Mouse (Mus musculus) embryonic facial prominence, embryonic 12.5 days (tissue): ENCODE data around the gene Smim5. TPM values are rescaled to one million over a fixed set of nuclear protein-coding genes. Genes with fewer than 3 reads are reported as not detected.

ENCODE experiments used
- ATAC-seq: fragments of 200-750 bp; cut with Nextera tagmentation; 2 replicates; pipeline ENCODE4 v1.8.0; 2017; ENCODE audit not compliant: insufficient number of reproducible peaks, insufficient read depth, low FRiP score, low TSS enrichment
- H3K27ac ChIP-seq: fragments of 300-500 bp; sonication (generic); 2 replicates; pipeline ENCODE4 v1.5.1; 2016; ENCODE audit warnings: mild to moderate bottlenecking
- H3K27me3 ChIP-seq: fragments of 300-500 bp; sonication (generic); 2 replicates; pipeline ENCODE4 v1.6.1; 2016; ENCODE audit warnings: mild to moderate bottlenecking, moderate library complexity
- H3K36me3 ChIP-seq: fragments of 300-500 bp; sonication (generic); 2 replicates; pipeline ENCODE4 v1.6.1; 2016; ENCODE audit warnings: mild to moderate bottlenecking
- H3K4me1 ChIP-seq: fragments of 300-500 bp; sonication (generic); 2 replicates; pipeline ENCODE4 v1.6.1; 2016
- H3K4me2 ChIP-seq: fragments of 300-500 bp; sonication (generic); replicated peaks from 2 replicates; pipeline ENCODE4 v1.6.1; 2016; ENCODE audit warnings: mild to moderate bottlenecking, moderate library complexity
- H3K4me3 ChIP-seq: fragments of 300-500 bp; sonication (generic); 2 replicates; pipeline ENCODE4 v1.5.1; 2016; ENCODE audit warnings: mild to moderate bottlenecking
- H3K9ac ChIP-seq: fragments of 300-500 bp; sonication (generic); 2 replicates; pipeline ENCODE4 v1.6.1; 2016; ENCODE audit warnings: mild to moderate bottlenecking, moderate library complexity
- H3K9me3 ChIP-seq: fragments of 300-500 bp; sonication (generic); 2 replicates; pipeline ENCODE4 v1.6.1; 2016; ENCODE audit warnings: mild to moderate bottlenecking, moderate library complexity
- WGBS: fragments of 180-500 bp; shearing (Covaris S2); methylation state at CpG from one replicate; pipeline ENCODE4 v1.1.7; 2016; 5-methylcytosine and 5-hydroxymethylcytosine counted together
- polyA plus RNA-seq: library from polyadenylated mRNA; unstranded; fragments of >200 nt; fragmentation: Nextera tagmentation; extraction: Ambion mirVana; gene quantifications from 2 replicates; pipeline ENCODE4 v1.2.1, GENCODE M21; 2016

Smim5 gene
- polyA plus RNA-seq, 1 experiment from 2014 or later: 1.8 TPM

DNA sequence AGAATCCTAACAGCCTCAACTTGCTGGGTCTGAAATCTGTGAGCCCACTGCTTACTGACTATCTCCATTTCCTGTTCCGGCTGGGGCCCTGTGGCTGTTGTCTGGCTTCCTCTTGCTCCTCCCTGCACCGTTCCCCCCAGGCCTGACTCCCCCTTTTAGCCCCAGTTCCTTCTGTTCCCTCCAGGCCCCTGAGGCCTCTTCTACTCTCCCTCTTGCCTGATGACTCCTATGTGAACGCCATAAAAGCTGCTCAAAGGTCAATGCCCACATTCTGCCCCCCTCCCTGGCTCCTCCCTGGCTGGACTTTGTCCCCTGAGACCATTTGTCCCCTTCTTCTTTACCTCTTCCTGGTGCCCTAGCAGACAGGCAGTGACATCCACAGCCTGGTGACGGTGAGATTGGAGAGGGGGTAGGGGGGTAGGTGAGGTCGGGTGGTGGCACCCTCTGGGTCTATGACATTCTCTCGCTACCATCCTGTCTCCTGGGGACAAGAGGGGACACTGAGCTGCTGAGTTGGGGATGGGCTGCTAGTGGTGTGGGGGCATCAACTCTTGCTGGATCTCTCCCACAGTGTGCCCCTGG, 22.5 kb upstream of the Smim5 start:
- 59% methylated on average over 6 of the region's 6 CpGs for WGBS
- H3K27ac ChIP-seq: no peak overlapping the region
- H3K4me1 ChIP-seq: no peaks in the 10 kb centered on the region

DNA sequence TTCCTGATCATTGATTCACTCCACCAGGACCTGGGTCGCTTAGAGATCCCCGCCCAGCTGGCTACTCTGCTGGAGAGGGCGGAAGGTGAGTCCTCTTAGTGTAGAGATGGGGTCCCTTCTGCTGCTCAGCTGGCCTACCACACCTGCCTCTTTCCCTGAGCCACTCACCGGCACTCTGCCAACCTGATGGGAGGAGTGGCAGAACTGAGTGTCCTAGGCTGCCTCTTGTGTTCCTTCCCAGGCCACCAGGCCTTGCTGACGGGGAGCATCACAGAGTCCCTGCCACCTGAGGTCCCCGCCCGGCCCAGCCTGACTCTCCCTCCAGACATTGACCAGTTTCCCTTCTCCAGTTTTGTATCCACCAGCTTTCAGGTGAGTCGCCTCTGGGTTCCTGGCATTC, 21.7 kb upstream of the Smim5 start:
- Histone ChIP-seq H3K27me3 (peaks cover 7% of the 10 kb centered on the region), H3K9ac (no peak overlapping the region), H3K27ac (no peak overlapping the region), H3K9me3 (no peaks in the 10 kb centered on the region), H3K36me3 (no peaks in the 10 kb centered on the region), H3K4me1 (no peaks in the 10 kb centered on the region), H3K4me2 (no peak overlapping the region), H3K4me3 (no peak overlapping the region)
- 76% methylated on average over 8 of the region's 8 CpGs for WGBS
- no peak for ATAC-seq

More for the DNA sequence above, 22.5 kb upstream of the Smim5 start:
- no peak overlapping the region for H3K4me3 ChIP-seq
- ATAC-seq: no peak
- H3K36me3 ChIP-seq: no peaks in the 10 kb centered on the region
- H3K9ac ChIP-seq: no peak overlapping the region; the same call in 1 of the 2 replicates
- H3K27me3 ChIP-seq: no peaks in the 10 kb centered on the region
- no peaks in the 10 kb centered on the region for H3K9me3 ChIP-seq
- H3K4me2 ChIP-seq: no peak overlapping the region

DNA sequence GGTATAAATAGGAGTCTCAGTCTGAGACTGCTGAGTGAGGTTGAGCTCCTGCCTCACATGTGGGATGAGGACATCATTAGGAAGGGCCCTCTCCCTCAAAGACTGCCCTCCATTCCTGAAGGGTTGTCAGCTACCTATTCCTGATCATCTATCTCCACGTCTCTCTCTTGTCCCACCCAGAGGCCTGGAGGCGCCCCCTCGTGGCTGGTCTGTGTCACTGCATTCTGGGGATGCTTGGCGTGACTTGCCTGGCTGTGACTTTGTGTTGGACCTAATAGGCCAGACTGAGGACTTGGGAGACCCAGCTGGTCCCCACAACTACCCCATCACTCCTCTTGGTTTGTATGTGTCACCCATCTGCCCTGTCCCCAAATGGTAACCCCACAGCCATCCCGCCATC, 18.8 kb upstream of the Smim5 start:
- Histone ChIP-seq H3K36me3 (no peaks in the 10 kb centered on the region), H3K9me3 (no peaks in the 10 kb centered on the region), H3K4me2 (no peak overlapping the region), H3K27me3 (peaks cover 22% of the 10 kb centered on the region), H3K27ac (no peak overlapping the region), H3K4me1 (no peaks in the 10 kb centered on the region), H3K9ac (no peak overlapping the region), H3K4me3 (no peak overlapping the region)
- ATAC-seq: no peak
- 23% methylated on average over 5 of the region's 5 CpGs for WGBS

DNA sequence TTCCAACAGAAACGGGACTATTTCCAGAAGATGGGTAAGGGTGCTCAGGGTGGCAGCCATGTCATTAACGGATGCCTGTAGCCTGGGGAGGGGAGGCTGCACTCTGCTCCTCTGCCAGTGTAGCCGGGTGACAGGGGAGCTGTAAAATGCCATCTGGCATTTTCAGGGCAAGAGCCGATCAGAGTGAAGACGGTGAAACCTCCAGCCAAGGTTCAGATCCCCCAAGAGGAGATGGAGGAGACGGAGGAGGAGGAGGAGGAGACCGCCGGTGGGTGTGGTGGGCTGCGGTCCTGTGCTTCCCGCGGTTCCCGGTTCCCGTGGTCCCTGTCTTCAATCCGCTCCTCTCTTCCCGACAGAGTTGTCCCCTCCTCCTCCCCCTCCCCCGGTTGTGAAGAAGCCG, 16.5 kb upstream of the Smim5 start:
- Histone ChIP-seq H3K4me1 (no peaks in the 10 kb centered on the region), H3K4me3 (no peak overlapping the region), H3K36me3 (no peaks in the 10 kb centered on the region), H3K9ac (no peak overlapping the region; the same call in 1 of the 2 replicates), H3K4me2 (no peak overlapping the region), H3K27ac (no peak overlapping the region), H3K27me3 (peaks cover 22% of the 10 kb centered on the region), H3K9me3 (no peaks in the 10 kb centered on the region)
- WGBS: 32% methylated on average over 15 of the region's 17 CpGs
- no peak for ATAC-seq

- 87% methylated on average over 3 of the region's 3 CpGs for WGBS
- Histone ChIP-seq H3K4me3 (no peak overlapping the region), H3K9ac (no peak overlapping the region), H3K36me3 (no peaks in the 10 kb centered on the region), H3K4me2 (no peak overlapping the region), H3K9me3 (no peaks in the 10 kb centered on the region), H3K4me1 (no peaks in the 10 kb centered on the region), H3K27ac (no peak overlapping the region), H3K27me3 (peaks cover 22% of the 10 kb centered on the region)
- no peak for ATAC-seq
These were observed 15.4 kb upstream of the Smim5 start for GRCm38 (mm10) chr11:115884361-115884760.

- H3K4me3 ChIP-seq: no peak overlapping the region
- H3K27ac ChIP-seq: no peak overlapping the region
- H3K9ac ChIP-seq: no peak overlapping the region
- H3K9me3 ChIP-seq: no peaks in the 10 kb centered on the region
- WGBS: 73% methylated on average over 11 of the region's 11 CpGs
- no peaks in the 10 kb centered on the region for H3K36me3 ChIP-seq
- no peak overlapping the region for H3K4me2 ChIP-seq
- ATAC-seq: no peak
- no peaks in the 10 kb centered on the region for H3K4me1 ChIP-seq
- H3K27me3 ChIP-seq: peaks cover 22% of the 10 kb centered on the region
These were observed 14.5 kb upstream of the Smim5 start for GRCm38 (mm10) chr11:115885281-115885680.

- H3K9me3 ChIP-seq: no peaks in the 10 kb centered on the region
- no peaks in the 10 kb centered on the region for H3K4me1 ChIP-seq
- H3K4me2 ChIP-seq: no peak overlapping the region
- no peak overlapping the region for H3K4me3 ChIP-seq
- WGBS: 88% methylated on average over 11 of the region's 11 CpGs
- no peak overlapping the region for H3K9ac ChIP-seq
- ATAC-seq: no peak
- H3K36me3 ChIP-seq: no peaks in the 10 kb centered on the region
- peaks cover 22% of the 10 kb centered on the region for H3K27me3 ChIP-seq
- no peak overlapping the region for H3K27ac ChIP-seq
These were observed 13.3 kb upstream of the Smim5 start for GRCm38 (mm10) chr11:115886446-115886845.

GRCm38 (mm10) chr11:115888020-115888419, 11.7 kb upstream of the Smim5 start:
- Histone ChIP-seq H3K4me2 (no peak overlapping the region), H3K9me3 (no peaks in the 10 kb centered on the region), H3K9ac (no peak overlapping the region; the same call in 1 of the 2 replicates), H3K4me3 (no peak overlapping the region), H3K36me3 (peaks cover 4% of the 10 kb centered on the region), H3K27me3 (peaks cover 15% of the 10 kb centered on the region), H3K27ac (no peak overlapping the region), H3K4me1 (no peaks in the 10 kb centered on the region)
- WGBS: 89% methylated on average over 5 of the region's 5 CpGs
- no peak for ATAC-seq

DNA sequence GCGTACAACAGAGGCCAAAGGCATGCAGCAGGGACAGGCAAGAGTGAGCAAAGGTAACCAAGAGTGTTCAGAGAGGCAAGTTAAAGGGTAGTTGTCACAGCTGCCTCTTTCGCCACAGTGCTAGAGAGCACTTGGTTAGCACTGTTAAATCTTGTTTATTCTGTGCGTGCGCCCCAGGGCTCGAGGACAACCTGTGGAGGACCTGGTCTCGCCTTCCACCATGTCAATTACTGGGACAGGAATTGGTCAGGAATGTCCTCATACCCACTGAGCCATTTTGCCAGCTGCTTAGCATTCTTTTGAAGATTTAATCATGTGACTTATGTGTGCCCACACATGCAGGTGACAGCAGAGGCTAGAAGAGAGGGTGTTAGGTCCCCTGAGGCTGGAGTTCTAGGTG, 10.6 kb upstream of the Smim5 start:
- H3K27ac ChIP-seq: no peak overlapping the region

GRCm38 (mm10) chr11:115892213-115892612, 7.6 kb upstream of the Smim5 start:
- Histone ChIP-seq H3K36me3 (peaks cover 37% of the 10 kb centered on the region), H3K4me3 (no peak overlapping the region), H3K9ac (no peak overlapping the region), H3K27me3 (no peaks in the 10 kb centered on the region), H3K27ac (no peak overlapping the region), H3K9me3 (no peaks in the 10 kb centered on the region), H3K4me2 (no peak overlapping the region), H3K4me1 (no peaks in the 10 kb centered on the region)
- 60% methylated on average over 6 of the region's 6 CpGs for WGBS
- ATAC-seq: no peak

More for the DNA sequence above, 10.6 kb upstream of the Smim5 start:
- Histone ChIP-seq H3K4me2 (no peak overlapping the region), H3K27me3 (peaks cover 3% of the 10 kb centered on the region; the same call in 1 of the 2 replicates), H3K36me3 (peaks cover 14% of the 10 kb centered on the region), H3K4me3 (no peak overlapping the region), H3K4me1 (no peaks in the 10 kb centered on the region), H3K9ac (no peak overlapping the region), H3K9me3 (no peaks in the 10 kb centered on the region)
- WGBS: 82% methylated on average over 6 of the region's 6 CpGs
- no peak for ATAC-seq

DNA sequence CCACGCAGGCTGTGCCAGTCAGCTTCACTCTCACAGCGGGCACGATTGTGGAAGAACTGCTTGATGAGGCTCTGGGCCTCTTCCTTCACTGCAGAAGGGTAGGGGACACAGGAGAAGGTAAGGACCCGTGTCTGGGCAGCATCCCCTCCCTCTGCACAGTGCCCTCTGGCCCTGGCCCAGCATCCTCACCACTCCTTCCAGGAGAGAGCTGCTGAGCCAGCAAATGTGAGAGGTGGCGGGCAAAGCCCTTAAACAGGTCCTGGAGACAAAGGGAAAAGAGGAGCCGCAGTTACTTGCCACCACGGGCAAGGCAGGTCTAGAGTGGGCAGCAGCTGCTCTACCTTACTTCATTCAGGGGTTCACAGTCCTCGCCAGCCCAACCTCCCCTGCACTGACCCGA, 6.7 kb upstream of the Smim5 start:
- Histone ChIP-seq H3K36me3 (peaks cover 37% of the 10 kb centered on the region), H3K27me3 (no peaks in the 10 kb centered on the region), H3K4me1 (no peaks in the 10 kb centered on the region), H3K4me2 (no peak overlapping the region), H3K9ac (no peak overlapping the region), H3K27ac (no peak overlapping the region), H3K4me3 (no peak overlapping the region), H3K9me3 (no peaks in the 10 kb centered on the region)
- 78% methylated on average over 9 of the region's 9 CpGs for WGBS
- ATAC-seq: no peak

DNA sequence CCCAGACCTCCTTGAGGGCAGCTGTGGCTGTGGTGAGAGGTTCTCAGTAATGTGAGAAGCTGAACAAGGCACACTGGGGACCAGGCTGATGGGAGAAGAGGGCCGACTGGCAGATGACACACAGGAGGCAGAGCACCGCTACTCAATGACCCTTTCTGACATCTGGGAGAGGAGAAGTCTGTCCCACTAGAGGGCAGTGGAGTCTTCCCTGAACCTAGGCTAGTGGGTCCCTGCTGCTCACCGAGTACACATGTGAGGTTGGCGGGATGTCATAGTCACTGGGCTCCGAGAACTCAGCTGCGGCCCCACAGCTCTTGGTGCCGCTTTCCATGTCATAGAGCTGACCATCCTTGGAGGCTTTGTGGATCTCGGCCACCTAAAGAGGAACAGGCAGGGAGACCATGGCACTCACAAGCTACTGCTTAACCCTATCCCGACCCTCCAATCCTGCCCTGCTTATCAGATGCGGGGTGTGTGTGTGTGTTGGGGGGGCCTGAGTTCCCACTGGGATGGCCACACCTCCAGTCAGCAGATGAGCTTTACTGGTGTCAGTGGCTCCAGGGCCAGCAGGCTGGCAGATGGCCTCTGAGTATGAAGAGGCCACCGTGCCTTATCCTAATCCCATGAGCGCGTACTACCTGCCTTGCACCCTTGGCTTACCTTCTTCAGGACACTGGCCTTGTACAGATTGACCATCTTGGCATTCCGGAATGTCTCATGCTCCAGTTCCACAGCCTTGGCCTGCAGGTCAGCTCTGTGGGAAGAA, 4.8 kb upstream of the Smim5 start:
- Histone ChIP-seq H3K27me3 (no peaks in the 10 kb centered on the region), H3K27ac (no peak overlapping the region), H3K9ac (no peak overlapping the region), H3K4me3 (no peak overlapping the region), H3K36me3 (peaks cover 37% of the 10 kb centered on the region), H3K4me2 (no peak overlapping the region), H3K9me3 (no peaks in the 10 kb centered on the region), H3K4me1 (peaks cover 5% of the 10 kb centered on the region; the same call in 1 of the 2 replicates)
- no peak for ATAC-seq
- 73% methylated on average over 14 of the region's 14 CpGs for WGBS
